Mouse (Mus musculus): Measurements from ENCODE around the gene Pomp.

DNA sequence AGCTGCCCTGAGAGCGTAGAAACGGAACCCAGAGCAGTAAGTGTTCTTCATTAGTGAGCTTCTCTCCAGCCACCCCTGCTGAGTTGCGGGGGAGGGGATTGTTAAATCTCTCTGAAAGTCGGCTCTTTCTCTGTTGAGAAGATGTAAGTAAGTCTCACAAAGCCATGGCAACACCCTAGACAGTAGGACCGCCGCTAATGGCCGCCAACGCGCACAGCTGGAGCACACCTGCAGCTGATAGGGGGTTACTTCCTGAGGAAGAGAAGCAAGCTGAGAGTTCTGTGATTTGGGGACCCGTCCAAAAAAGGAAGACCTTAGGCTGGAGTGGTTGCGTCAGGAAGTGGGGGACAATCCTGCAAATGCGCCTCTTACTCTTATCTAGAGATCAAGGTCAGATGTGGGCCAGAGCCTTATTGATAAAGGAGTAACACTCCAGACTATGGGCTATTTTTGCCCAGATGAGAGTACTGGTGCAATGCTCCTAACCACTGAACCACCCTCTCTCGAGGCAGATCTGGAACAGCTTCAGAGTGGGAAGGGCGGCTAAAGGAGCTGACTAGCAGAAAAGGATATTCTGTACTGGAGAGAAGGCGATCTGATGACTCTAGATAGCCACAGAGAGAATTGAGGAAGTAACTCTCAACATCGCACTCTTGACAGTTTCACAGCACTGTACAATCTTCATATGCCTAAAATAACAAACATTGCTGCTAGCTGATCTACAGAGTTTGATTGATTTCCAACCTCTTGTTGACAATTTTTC lies 35.4 kb downstream of the Pomp start:
- TF ChIP-seq POLR2A (IDR thresholded peaks at IDR 0.05; ENCODE audit: insufficient read length, low read depth) (no peak), MYOD1 (IDR thresholded peaks at IDR 0.05; ENCODE audit: control insufficient read depth in 1 of 3, insufficient read length in 2 of 3, low read depth in 2 of 3) (no peak), TCF12 (IDR thresholded peaks at IDR 0.05; ENCODE audit: insufficient read depth, poor library complexity, severe bottlenecking) (no peak)
